Mouse (Mus musculus) T-helper 2 cell (primary cell): Measurements from ENCODE around the gene Arhgap22.

Source experiments
- in situ Hi-C: fragments of 300-600 bp; cut with MboI, MseI; formaldehyde crosslinking; loops from one replicate; pipeline ENCODE4 v1.15.1; 2025; ENCODE audit warnings: high pct_unique_total_duplicates

Arhgap22 gene

GRCm38 (mm10) chr14:33364061-33364460 is 150.2 kb downstream of the Arhgap22 start:
- in situ Hi-C loops = no loop called here

DNA sequence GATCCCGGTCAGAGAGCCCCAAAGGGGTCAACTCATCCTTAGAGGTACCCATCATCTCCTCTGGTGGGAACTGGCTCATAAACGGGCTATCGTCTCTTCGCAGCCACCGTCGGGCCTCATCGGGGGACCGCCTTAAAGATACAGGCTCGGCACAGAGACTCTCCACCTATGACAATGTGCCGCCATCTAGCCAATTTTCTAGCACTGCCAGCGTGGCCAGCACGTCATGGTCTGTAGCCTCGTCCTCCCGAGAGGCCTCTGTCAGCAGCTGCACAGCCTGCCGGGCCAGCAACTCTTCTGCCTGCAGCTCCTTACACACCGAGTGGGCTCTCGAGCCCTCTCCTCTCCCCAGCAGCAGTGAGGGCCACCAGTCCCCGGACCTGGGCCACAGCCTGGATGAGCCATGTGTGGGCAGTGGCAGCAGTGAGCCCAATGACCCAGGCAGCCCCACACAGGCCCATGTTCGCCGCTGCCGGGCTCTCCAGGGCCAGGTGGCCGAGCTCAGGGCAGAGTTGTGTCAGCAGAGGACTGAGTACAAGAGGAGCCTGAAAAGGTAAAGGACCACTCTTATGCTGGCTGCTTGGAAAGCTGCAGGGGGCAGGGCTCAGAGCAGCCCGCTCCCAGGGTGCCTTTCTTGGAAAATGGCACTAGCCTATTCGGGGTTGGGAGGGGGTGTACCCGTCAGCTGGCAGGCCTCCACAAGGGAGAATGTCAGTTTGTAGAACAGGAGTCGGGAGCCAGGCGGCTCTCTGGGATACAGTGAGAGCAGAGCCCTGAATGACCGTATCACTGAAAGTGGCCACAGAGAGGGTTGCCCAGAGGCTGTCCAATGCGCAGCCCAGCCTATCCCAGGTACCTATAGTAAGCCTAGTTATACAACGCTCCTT is 153.3 kb downstream of the Arhgap22 start:
- in situ Hi-C loops = loop anchor here (5.0 kb wide), 1 partner anchor 35 kb away; no protein-coding TSS in a partner anchor

GRCm38 (mm10) chr14:33369375-33369774 is 155.5 kb downstream of the Arhgap22 start:
- in situ Hi-C loops = loop anchor here (5.0 kb wide), 1 partner anchor 37 kb away; no protein-coding TSS in a partner anchor

DNA sequence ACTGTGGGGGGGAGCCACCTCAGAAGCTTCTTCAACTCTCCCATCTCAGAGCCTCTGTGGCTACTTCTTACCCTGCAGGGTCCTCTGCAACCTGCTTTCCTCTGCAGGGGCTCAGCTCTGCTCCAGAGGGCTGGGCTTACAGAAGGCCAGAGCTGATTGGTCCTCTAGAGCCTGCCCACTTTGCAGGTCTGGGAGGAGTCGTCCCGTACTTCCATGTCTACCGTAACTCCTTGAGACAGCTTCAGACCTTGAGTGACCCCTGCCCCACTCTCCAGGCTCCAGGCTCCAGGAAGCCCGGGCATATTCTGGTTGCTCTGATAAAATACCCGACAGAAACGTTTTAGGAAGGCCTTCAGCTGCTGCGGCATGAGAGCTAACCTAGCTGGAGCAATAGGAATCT is 156.2 kb downstream of the Arhgap22 start:
- in situ Hi-C loops = no loop called here

GRCm38 (mm10) chr14:33371248-33371647 is 157.4 kb downstream of the Arhgap22 start:
- in situ Hi-C loops = no loop called here

- in situ Hi-C loops = no loop called here
Measured at GRCm38 (mm10) chr14:33373271-33373670, 159.4 kb downstream of the Arhgap22 start.

DNA sequence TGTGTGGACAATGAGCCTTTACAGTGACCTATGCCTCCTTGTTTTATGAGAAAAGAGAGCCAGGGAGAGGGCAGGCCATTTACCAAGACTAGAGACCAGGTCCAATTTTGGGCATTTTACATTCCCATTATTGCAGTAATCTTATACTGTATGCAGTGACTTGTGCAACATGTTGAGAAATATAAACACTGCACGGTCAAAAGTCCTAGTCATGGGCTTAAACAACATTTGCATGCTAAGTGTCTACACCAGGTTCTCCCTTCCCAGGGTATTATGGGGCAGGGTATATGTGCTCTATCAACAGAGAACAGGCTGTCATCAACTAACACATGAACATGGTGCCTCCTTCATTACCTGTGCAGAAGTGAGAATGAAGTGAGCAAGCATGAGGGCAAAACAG is 160.3 kb downstream of the Arhgap22 start:
- in situ Hi-C loops = no loop called here

DNA sequence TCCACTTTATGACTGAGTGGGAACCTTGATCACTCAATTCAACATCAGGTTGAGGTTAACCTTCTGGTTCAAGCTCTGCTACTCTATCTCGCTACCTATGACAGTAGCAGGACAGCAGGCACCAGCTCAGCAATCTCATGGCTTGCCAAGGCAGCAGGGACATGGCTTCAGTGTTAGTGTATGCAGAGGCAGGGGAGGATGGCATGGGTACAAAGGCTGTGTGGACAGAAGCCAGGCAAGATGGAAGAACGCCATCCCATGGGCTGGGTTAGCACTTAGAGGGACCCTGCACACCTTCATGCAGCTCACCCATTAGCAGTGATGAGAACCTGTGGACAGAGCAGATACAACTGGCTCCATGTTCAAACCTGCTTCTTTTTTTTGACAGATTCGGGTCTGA is 163.4 kb downstream of the Arhgap22 start:
- in situ Hi-C loops = loop anchor here (5.0 kb wide), 1 partner anchor 165 kb away; the partner anchor contains the start of gene Arhgap22

DNA sequence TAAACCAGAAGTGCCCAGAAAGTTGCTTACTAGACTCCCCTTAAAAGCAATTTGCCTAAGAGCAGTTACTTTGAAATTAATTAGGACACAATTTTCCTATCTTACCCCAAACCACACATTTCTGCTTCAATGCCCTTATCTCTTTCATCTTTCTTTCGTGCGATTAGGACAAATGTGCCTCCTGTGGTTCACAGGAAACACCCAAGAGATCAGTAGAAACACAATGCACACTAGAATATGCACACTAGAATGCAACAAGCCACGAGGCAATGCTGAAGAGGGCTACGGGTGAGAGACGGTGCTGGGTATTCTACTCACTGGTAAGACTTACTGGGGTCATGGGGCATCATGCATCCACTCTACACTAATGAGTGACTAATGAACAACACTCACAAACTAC is 164.9 kb downstream of the Arhgap22 start:
- in situ Hi-C loops = loop anchor here (5.0 kb wide), 1 partner anchor 166 kb away; the partner anchor contains the start of gene Arhgap22

DNA sequence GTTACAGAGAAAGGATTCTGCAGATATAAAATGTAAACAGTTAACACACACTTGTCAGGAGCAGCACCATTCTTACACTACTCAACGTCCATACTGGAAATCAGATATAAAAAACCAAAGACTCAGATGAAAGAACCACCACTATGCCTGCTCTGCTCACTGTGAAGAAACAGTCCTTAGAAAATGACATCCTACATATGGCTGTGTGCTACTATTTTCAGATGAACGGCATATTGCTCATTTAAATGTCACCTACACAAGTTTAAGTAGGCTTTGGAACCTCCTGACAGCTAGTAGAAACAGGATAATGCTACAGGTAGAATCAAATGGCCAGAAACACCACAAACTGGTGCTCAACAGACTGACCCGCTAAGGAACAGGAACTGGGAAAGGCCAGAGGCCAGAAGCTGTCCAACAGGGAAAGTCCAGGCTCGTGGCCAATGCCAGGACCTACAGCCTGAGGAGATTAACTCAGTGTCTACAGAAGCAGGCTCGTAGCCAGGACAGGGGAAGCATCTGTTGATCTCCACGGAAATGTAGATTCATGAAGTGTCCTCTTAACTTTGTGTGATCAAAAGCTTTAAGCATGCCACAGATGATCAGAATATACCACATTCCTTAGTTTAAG is 167.1 kb downstream of the Arhgap22 start:
- in situ Hi-C loops = no loop called here

GRCm38 (mm10) chr14:33398065-33398860 is 184.4 kb downstream of the Arhgap22 start:
- in situ Hi-C loops = no loop called here

DNA sequence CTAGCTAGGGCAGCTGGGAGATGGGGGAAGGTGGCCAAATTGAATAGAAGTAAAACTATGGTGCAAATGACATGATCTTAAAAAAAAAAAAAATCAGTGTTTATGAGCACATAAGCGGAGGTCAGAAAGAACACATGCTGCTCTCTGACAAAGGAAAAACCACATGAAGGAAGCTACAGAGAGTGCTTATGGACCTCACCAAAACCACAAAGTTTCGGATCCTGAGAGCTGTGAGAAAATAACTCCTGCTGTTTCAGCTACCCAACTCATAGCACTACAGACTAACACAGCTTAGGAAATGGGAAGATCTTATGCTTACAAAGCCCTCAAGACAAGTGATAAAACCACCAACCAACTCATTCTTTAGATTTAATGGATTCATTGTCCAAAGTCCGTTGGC is 186.2 kb downstream of the Arhgap22 start:
- in situ Hi-C loops = loop anchor here (5.0 kb wide), 1 partner anchor 37 kb away; no protein-coding TSS in a partner anchor

GRCm38 (mm10) chr14:33402331-33402730 is 188.5 kb downstream of the Arhgap22 start:
- in situ Hi-C loops = loop anchor here (5.0 kb wide), 1 partner anchor 35 kb away; no protein-coding TSS in a partner anchor

DNA sequence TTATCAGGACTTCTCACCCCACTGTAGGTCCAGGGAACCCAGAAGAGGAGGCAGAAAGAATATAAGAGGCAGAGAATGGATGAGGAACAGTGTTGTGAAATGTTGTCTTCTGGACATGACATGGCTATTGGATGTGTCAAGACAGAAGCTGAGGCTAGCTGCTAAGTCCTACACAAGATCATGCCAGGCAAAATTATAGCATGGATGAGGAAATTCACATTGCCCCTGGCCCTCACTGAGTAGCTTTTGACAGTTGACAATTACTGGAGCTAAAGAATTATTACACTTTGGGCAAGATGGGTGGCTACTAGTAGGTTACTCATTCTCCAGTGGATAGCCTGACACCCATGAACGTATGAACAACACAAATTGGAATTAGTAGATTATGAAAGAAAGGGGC is 201.9 kb downstream of the Arhgap22 start:
- in situ Hi-C loops = no loop called here

DNA sequence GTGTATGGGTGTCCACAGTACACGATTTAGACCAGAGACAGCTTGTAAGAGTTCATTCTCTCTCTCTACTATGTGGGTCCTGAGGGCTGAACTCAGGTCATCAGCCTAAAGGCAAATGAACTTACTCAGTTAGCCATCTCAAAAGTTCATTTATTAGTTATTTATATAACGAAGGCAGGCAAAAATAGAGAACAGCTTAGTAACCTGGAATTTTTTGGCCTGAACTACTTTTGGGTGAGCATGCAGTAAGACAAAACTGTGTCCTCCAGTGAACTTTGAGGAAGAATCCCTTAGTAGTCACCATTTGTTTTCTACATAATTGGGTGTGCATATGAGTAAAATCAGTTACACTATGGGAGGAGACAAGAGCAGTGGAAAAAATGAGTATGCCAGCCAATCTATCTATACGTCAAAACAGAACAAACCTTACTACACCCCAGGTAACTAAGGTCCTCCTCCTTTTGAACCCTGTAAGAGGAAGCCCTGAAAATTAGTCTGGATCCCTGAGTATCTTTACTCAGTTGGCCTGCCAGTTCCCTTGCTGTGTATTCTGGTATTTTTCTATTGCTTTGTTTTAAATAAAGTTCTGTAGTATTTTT is 204.6 kb downstream of the Arhgap22 start:
- in situ Hi-C loops = no loop called here
